Mouse (Mus musculus) forebrain, postnatal 0 days (tissue): ENCODE data around the gene Lrrc75a. TPM values are rescaled to one million over a fixed set of nuclear protein-coding genes. Genes with fewer than 3 reads are reported as not detected.

Experiments used
- ATAC-seq: fragments of 200-750 bp; cut with Nextera tagmentation; 2 replicates; pipeline ENCODE4 v1.8.0; 2017; ENCODE audit warnings: mild to moderate bottlenecking, moderate library complexity
- DNase-seq: peaks from one replicate; pipeline ENCODE4 v3.0.0-alpha.2; 2015
- H3K27ac ChIP-seq: fragments of 300-500 bp; sonication (generic); 2 replicates; pipeline ENCODE4 v1.5.1; 2014; ENCODE audit warnings: low read depth, mild to moderate bottlenecking, antibody characterized with exemption, low read length, moderate library complexity, mixed read lengths
- H3K27me3 ChIP-seq: fragments of 300-500 bp; sonication (generic); 2 replicates; pipeline ENCODE4 v1.6.1; 2014; ENCODE audit warnings: mild to moderate bottlenecking, low read length, mixed read lengths; ENCODE audit not compliant: insufficient read depth
- H3K36me3 ChIP-seq: fragments of 300-500 bp; sonication (generic); 2 replicates; pipeline ENCODE4 v1.6.1; 2014; ENCODE audit warnings: mild to moderate bottlenecking, moderate library complexity; ENCODE audit not compliant: insufficient read depth
- H3K4me1 ChIP-seq: fragments of 300-500 bp; sonication (generic); 2 replicates; pipeline ENCODE4 v1.6.1; 2014; ENCODE audit warnings: antibody characterized with exemption; ENCODE audit not compliant: insufficient read depth
- H3K4me2 ChIP-seq: fragments of 300-500 bp; sonication (generic); 2 replicates; pipeline ENCODE4 v1.6.1; 2014; ENCODE audit warnings: low read depth, mild to moderate bottlenecking, moderate library complexity
- H3K4me3 ChIP-seq: fragments of 300-500 bp; sonication (generic); 2 replicates; pipeline ENCODE4 v1.5.1; 2014; ENCODE audit warnings: low read depth, low read length, mixed read lengths
- H3K9ac ChIP-seq: fragments of 300-500 bp; sonication (generic); 2 replicates; pipeline ENCODE4 v1.6.1; 2014; ENCODE audit warnings: mild to moderate bottlenecking
- H3K9me3 ChIP-seq: fragments of 300-500 bp; sonication (generic); 2 replicates; pipeline ENCODE4 v1.6.1; 2016; ENCODE audit warnings: low read length
- CTCF ChIP-seq: sonication (generic); IDR thresholded peaks from 2 replicates; pipeline ENCODE4 v1.5.1; 2016; ENCODE audit warnings: antibody characterized with exemption, control low read depth, low read depth
- WGBS: fragments of 180-500 bp; shearing (Covaris S2); extraction: QIAGEN DNeasy Blood & Tissue Kit; methylation state at CpG from one replicate; pipeline ENCODE4 v1.1.7; 2014; 5-methylcytosine and 5-hydroxymethylcytosine counted together
- polyA plus RNA-seq: library from polyadenylated mRNA; unstranded; fragments of >200 nt; fragmentation: Nextera tagmentation; extraction: Ambion mirVana; gene quantifications from 2 replicates; pipeline ENCODE4 v1.2.1, GENCODE M21; 2015
- total RNA-seq: library from RNA; depleted of rRNA; stranded (reverse); fragments of >200 nt; gene quantifications from 2 replicates; pipeline ENCODE4 v1.2.3, GENCODE M21; 2014; rRNA removed

Gene Lrrc75a
- total RNA-seq (13.2 and 18.1 TPM in 2 replicates), polyA plus RNA-seq (6.5 and 7.1 TPM in 2 replicates)

GRCm38 (mm10) chr11:62647661-62648590, at the start of gene Lrrc75a:
Gene Lrrc75a (minus strand): TSS chr11:62648523.
- peak; percentile 59 for ATAC-seq
- Histone ChIP-seq H3K36me3 (no peaks in the 10 kb centered on the region), H3K27me3 (no peaks in the 10 kb centered on the region), H3K27ac (peak within 1 kb of the TSS; percentile 62), H3K4me2 (peak within 1 kb of the TSS; percentile 96), H3K4me3 (peak within 1 kb of the TSS; percentile 70), H3K4me1 (peaks cover 41% of the 10 kb centered on the region), H3K9me3 (no peaks in the 10 kb centered on the region), H3K9ac (peak within 1 kb of the TSS; percentile 66)
- DNase-seq, result peak; percentile 47
- TF ChIP-seq CTCF, result no peak
- 6% methylated on average over 45 of the region's 86 CpGs for WGBS

DNA sequence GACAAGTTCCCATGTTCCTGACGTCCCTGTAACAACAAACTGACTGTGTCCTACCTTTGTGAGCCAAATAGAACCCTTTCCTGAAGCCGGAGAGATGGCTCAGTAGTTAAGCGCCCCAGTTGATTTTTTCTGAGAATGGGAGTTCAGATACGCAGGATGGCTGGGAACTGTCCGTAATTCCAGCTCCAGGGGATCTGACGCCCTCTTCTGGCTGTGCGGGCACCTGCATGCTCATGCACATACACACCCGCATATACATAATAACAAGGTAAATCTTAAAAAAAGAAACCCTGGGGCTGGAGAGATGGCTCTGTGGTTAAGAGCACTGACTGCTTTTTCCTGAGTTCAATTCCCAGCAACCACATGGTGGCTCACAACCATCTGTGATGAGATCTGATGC, 46.8 kb upstream of the Lrrc75a start:
- 0 out of 2 replicates have a peak, but pooled peaks have one; percentile 6 for TF ChIP-seq CTCF
- no peak overlapping the region for H3K4me3 ChIP-seq
- H3K27me3 ChIP-seq, result no peaks in the 10 kb centered on the region
- ATAC-seq (no peak), DNase-seq (no peak)
- H3K36me3 ChIP-seq, result no peaks in the 10 kb centered on the region
- H3K9ac ChIP-seq, result no peak overlapping the region
- H3K4me2 ChIP-seq, result no peak overlapping the region
- H3K9me3 ChIP-seq, result no peaks in the 10 kb centered on the region
- 93% methylated on average over 8 of the region's 8 CpGs for WGBS
- H3K4me1 ChIP-seq, result no peaks in the 10 kb centered on the region
- H3K27ac ChIP-seq, result no peak overlapping the region

GRCm38 (mm10) chr11:62693299-62694184, 45.2 kb upstream of the Lrrc75a start:
- WGBS, result 21% methylated on average over 9 of the region's 11 CpGs
- Histone ChIP-seq H3K4me2 (no peak overlapping the region), H3K4me1 (no peaks in the 10 kb centered on the region), H3K27me3 (no peaks in the 10 kb centered on the region), H3K4me3 (no peak overlapping the region), H3K9me3 (no peaks in the 10 kb centered on the region), H3K36me3 (no peaks in the 10 kb centered on the region), H3K27ac (0 out of 2 replicates have a peak overlapping the region, but pooled peaks have one; percentile 29), H3K9ac (no peak overlapping the region)
- DNase-seq, result peak; percentile 89
- TF ChIP-seq CTCF, result peak; percentile 82
- peak; percentile 94 for ATAC-seq

GRCm38 (mm10) chr11:62691592-62691991, 43.3 kb upstream of the Lrrc75a start:
- no peak overlapping the region for H3K4me3 ChIP-seq
- no peak for DNase-seq
- WGBS, result 90% methylated on average over 3 of the region's 3 CpGs
- no peaks in the 10 kb centered on the region for H3K9me3 ChIP-seq
- no peak overlapping the region for H3K9ac ChIP-seq
- H3K27ac ChIP-seq, result no peak overlapping the region
- no peak for TF ChIP-seq CTCF
- no peak for ATAC-seq
- no peaks in the 10 kb centered on the region for H3K27me3 ChIP-seq
- H3K4me1 ChIP-seq, result no peaks in the 10 kb centered on the region
- H3K4me2 ChIP-seq, result no peak overlapping the region
- H3K36me3 ChIP-seq, result no peaks in the 10 kb centered on the region

GRCm38 (mm10) chr11:62679954-62680353, 31.6 kb upstream of the Lrrc75a start:
- H3K27me3 ChIP-seq, result no peaks in the 10 kb centered on the region
- H3K36me3 ChIP-seq, result no peaks in the 10 kb centered on the region
- DNase-seq (no peak), ATAC-seq (peak; percentile 19; the same call in 1 of the 2 replicates)
- no peaks in the 10 kb centered on the region for H3K9me3 ChIP-seq
- H3K9ac ChIP-seq, result no peak overlapping the region
- 70% methylated on average over 4 of the region's 4 CpGs for WGBS
- no peak for TF ChIP-seq CTCF
- no peak overlapping the region for H3K4me2 ChIP-seq
- H3K4me1 ChIP-seq, result no peaks in the 10 kb centered on the region
- H3K27ac ChIP-seq, result no peak overlapping the region
- H3K4me3 ChIP-seq, result no peak overlapping the region

DNA sequence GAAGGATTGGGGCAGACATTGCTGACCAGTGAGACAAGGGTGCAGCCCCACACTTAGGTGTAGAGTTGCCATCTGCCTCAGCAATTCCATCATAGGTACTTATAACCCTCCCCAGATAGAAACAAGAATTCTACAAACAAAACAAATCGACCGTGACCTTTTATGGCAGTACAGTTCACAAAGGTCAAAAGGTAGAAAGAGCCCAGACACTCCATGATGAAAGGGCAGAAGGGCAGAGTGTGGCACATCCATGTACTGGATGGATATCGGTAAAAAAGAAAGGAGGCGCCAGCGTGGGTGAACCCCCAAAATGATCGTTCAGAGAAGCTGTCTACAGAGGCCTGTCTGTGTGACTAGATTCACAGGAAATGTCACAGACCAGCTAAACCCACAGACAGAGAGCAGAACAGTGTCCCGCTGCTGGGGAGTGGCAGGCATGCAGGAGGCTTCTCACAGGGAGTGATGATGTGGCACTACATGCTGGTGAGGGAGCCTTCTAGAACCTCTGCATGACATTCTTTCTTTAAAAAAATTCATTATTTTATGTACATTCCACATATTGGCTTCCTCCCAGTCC, 30.5 kb upstream of the Lrrc75a start:
- Histone ChIP-seq H3K4me3 (no peak overlapping the region), H3K36me3 (no peaks in the 10 kb centered on the region), H3K27me3 (no peaks in the 10 kb centered on the region), H3K4me2 (no peak overlapping the region), H3K9ac (no peak overlapping the region), H3K4me1 (no peaks in the 10 kb centered on the region), H3K9me3 (no peaks in the 10 kb centered on the region), H3K27ac (no peak overlapping the region)
- WGBS, result 93% methylated on average over 7 of the region's 7 CpGs
- DNase-seq (no peak), ATAC-seq (no peak)
- no peak for TF ChIP-seq CTCF
